Mouse (Mus musculus) forebrain, embryonic 11.5 days (tissue): ENCODE measurements around the gene Zdhhc3. TPM values are rescaled to one million over a fixed set of nuclear protein-coding genes. Genes with fewer than 3 reads are reported as not detected.

Experiments used
- ATAC-seq: fragments of 200-750 bp; cut with Nextera tagmentation; replicated peaks from 2 replicates; pipeline ENCODE4 v1.8.0; 2017; ENCODE audit warnings: moderate TSS enrichment; ENCODE audit not compliant: low FRiP score
- DNase-seq: peaks from one replicate; pipeline ENCODE4 v3.0.0-alpha.2; 2017; ENCODE audit warnings: low spot score
- H3K27ac ChIP-seq: fragments of 300-500 bp; sonication (generic); 2 replicates; pipeline ENCODE4 v1.5.1; 2014; ENCODE audit warnings: low read depth, low read length
- H3K27me3 ChIP-seq: fragments of 300-500 bp; sonication (generic); 2 replicates; pipeline ENCODE4 v1.6.1; 2014; ENCODE audit warnings: mild to moderate bottlenecking, low read length, mixed read lengths; ENCODE audit not compliant: control insufficient read depth, insufficient read depth
- H3K36me3 ChIP-seq: fragments of 300-500 bp; sonication (generic); 2 replicates; pipeline ENCODE4 v1.6.1; 2014; ENCODE audit warnings: mild to moderate bottlenecking, low read length, moderate library complexity, mixed read lengths; ENCODE audit not compliant: control insufficient read depth, insufficient read depth
- H3K4me1 ChIP-seq: fragments of 300-500 bp; sonication (generic); replicated peaks from 2 replicates; pipeline ENCODE4 v1.6.1; 2014; ENCODE audit warnings: low read length, mixed read lengths; ENCODE audit not compliant: control insufficient read depth, insufficient read depth
- H3K4me2 ChIP-seq: fragments of 300-500 bp; sonication (generic); 2 replicates; pipeline ENCODE4 v1.6.1; 2014; ENCODE audit warnings: low read depth, mild to moderate bottlenecking, low read length, moderate library complexity, mixed read lengths; ENCODE audit not compliant: severe bottlenecking
- H3K4me3 ChIP-seq: fragments of 300-500 bp; sonication (generic); 2 replicates; pipeline ENCODE4 v1.5.1; 2014; ENCODE audit warnings: low read depth, low read length
- H3K9ac ChIP-seq: fragments of 300-500 bp; sonication (generic); 2 replicates; pipeline ENCODE4 v1.6.1; 2014; ENCODE audit warnings: low read length
- H3K9me3 ChIP-seq: fragments of 300-500 bp; sonication (generic); 2 replicates; pipeline ENCODE4 v1.6.1; 2016; ENCODE audit warnings: low read length, mixed read lengths; ENCODE audit not compliant: control insufficient read depth
- WGBS: fragments of 180-500 bp; shearing (Covaris S2); extraction: QIAGEN DNeasy Blood & Tissue Kit; methylation state at CpG from one replicate; pipeline ENCODE4 v1.1.7; 2014; 5-methylcytosine and 5-hydroxymethylcytosine counted together
- polyA plus RNA-seq: library from polyadenylated mRNA; unstranded; fragments of >200 nt; fragmentation: Nextera tagmentation; extraction: Ambion mirVana; gene quantifications from 2 replicates; pipeline ENCODE4 v1.2.1, GENCODE M21; 2014

Gene Zdhhc3
- polyA plus RNA-seq, 1 experiment from 2014 or later = 69.2 TPM

DNA sequence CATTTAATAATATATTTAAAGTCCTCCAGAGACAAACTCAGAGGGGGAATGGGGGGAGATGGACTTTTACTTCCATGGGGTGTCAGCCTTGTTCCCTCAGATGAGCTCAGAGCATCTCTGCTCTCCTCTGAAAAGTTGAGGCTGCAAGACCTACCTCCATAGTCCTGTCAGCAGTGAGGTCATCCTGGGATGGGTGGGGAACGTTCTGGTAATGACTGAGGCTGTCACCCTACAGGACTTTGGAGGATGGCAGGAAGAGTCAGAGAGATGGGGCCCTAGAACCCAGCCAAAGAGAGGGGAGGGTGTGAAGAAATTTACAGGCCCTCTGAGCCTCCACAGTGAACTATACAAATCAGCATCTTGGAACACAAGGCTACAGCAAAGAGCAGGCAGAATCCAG, 38.6 kb upstream of the Zdhhc3 start:
- no peaks in the 10 kb centered on the region for H3K36me3 ChIP-seq
- no peak for DNase-seq

DNA sequence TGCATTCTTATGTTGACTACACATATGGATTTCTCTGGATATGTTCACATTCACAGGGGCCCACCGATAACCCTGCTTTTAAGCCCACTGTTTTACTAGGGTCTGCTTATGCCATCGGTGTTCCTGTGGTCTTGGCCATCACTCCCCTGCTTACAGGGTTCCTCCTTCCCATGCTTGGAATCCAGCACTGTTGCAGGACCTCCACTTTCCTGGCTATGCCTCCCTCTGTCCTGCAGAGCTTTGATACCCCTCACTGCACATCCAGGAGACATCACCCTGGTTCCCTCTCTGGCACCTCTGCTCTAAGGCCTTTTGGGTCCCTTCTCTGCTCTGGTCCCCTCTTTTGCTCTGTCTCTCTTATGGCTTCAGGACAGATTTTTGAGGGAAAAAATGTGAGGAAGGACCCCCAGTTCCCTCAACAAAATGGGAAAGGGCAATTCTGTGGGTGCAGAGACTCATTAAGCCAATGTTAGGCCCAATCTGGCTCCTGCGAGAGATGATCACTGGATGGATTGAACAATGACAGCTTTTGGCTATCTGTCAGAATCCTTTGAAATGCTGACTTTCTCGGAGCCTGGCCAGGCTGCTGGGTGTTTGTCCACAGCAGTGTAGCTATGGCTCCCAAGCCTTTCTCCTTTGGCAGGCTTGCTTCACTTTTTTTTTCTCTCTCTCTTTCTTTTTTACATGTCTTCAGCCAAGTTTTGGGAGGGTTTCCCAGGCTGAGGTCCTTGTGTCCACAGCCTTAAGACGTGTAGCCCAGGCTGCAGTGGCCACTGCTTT, 37.4 kb upstream of the Zdhhc3 start, which contains the start of gene Clec3b:
Gene Clec3b (plus strand): TSS at position 706 of the 780 bp plus-strand sequence.
- Histone ChIP-seq H3K36me3 (no peaks in the 10 kb centered on the region), H3K9me3 (no peaks in the 10 kb centered on the region), H3K27ac (no peak within 1 kb of the TSS), H3K27me3 (no peaks in the 10 kb centered on the region), H3K4me2 (no peak within 1 kb of the TSS), H3K4me1 (no peaks in the 10 kb centered on the region), H3K4me3 (no peak within 1 kb of the TSS), H3K9ac (no peak within 1 kb of the TSS)
- DNase-seq (no peak), ATAC-seq (no peak)
- 86% methylated on average over 5 of the region's 5 CpGs for WGBS

More for the DNA sequence above, 38.6 kb upstream of the Zdhhc3 start:
- Histone ChIP-seq H3K4me1 (no peaks in the 10 kb centered on the region), H3K27me3 (no peaks in the 10 kb centered on the region), H3K9me3 (no peaks in the 10 kb centered on the region), H3K4me2 (no peak overlapping the region), H3K27ac (no peak overlapping the region), H3K9ac (no peak overlapping the region), H3K4me3 (no peak overlapping the region)
- WGBS = 68% methylated on average over 1 of the region's 1 CpGs
- ATAC-seq = no peak

DNA sequence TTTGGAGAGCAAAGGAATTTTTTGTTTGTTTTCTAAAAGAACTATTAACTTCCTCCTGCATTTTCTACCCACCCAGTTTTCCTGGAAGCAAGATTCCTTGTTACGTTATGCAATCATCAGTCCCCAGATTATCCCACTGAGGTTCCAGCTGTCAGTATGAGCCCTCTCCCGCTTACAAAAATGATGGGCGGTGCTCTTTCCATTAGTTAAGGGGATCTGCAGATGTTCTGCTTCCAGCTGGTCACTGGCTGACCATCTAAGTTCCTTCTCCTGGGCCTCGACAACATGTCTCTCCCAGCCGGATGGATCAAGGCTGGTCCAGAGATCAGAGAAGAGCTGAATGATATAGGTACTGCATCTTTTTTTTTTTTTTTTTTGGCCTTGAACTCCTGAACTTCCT, 35.4 kb upstream of the Zdhhc3 start:
- WGBS = 85% methylated on average over 5 of the region's 5 CpGs
- ATAC-seq = no peak

DNA sequence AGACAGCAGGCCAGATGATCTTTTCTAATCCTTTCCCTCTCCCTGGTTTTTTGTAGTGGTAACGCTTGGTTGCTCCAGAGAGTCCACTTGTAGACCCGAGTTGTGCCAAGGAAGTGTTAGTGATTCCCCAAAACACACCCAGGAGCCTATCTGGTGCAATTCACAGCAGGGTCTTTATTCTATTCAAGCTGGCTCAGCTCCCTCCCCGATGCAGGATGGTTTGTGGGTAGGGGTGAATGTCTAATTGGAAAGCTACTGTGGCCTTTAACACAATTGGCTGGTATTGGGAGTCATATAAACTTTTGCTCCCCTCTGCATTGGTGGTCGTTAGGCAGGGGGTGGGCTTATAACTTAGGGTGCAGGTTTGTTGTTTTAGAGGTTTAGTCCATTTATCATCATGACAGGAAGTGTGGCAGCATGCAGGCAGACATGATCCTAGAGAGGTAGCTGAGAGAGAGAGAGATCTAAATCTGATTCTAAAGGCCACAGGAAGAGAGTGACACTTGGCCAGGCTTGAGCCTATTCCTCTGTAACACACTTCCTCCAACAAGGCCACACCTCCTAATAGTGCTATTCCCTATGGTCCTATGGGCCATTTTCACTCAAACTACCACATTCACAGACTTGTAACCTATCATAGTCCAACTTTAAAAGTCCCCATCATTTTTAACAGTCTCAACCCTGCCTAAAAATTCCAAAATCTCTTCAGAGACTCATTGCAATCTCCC, 27.0 kb upstream of the Zdhhc3 start:
- no peak overlapping the region for H3K4me3 ChIP-seq
- DNase-seq (no peak), ATAC-seq (no peak)
- H3K9me3 ChIP-seq = peaks cover 2% of the 10 kb centered on the region; the same call in 1 of the 2 replicates
- no peak overlapping the region for H3K4me2 ChIP-seq
- no peak overlapping the region for H3K9ac ChIP-seq
- H3K36me3 ChIP-seq = peaks cover 5% of the 10 kb centered on the region; the same call in 1 of the 2 replicates
- no peaks in the 10 kb centered on the region for H3K4me1 ChIP-seq
- H3K27ac ChIP-seq = no peak overlapping the region
- 92% methylated on average over 4 of the region's 4 CpGs for WGBS
- H3K27me3 ChIP-seq = no peaks in the 10 kb centered on the region

More for the DNA sequence above, 35.4 kb upstream of the Zdhhc3 start:
- Histone ChIP-seq H3K36me3 (no peaks in the 10 kb centered on the region; the same call in 1 of the 2 replicates), H3K4me2 (no peak overlapping the region), H3K4me3 (no peak overlapping the region), H3K27me3 (no peaks in the 10 kb centered on the region), H3K27ac (no peak overlapping the region), H3K4me1 (no peaks in the 10 kb centered on the region), H3K9me3 (peaks cover 2% of the 10 kb centered on the region; the same call in 1 of the 2 replicates), H3K9ac (no peak overlapping the region)
- DNase-seq = no peak

DNA sequence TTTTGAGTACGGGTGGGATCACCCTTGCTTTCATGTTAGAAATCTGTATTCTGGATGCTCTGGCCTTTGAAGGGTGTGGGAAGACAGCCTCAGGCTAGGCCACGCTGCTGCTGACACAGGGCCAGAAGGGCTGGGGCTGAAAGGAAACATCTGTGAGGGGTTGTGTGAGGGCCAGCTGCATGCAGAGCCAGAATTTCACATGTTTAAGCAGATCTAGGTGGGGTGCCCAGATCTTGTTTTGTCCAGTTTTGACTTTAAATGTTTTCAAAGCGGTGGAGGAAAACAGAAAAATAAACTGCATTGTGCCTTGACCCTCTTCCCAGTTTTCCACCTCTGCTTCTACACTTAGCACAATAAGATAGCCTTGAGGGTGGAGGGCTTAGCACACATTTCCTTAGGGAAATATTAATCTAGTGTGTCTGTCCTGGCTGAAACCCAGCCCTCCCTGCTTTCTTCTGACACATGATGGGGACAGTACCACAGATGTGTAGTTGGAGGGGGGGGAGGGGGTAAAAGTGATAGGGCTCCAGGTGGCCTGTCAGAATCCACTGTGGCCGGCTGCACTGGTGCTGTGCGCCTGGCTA, 26.0 kb upstream of the Zdhhc3 start:
- WGBS = 86% methylated on average over 5 of the region's 5 CpGs
- H3K36me3 ChIP-seq = peaks cover 7% of the 10 kb centered on the region; the same call in 1 of the 2 replicates
- peaks cover 2% of the 10 kb centered on the region; the same call in 1 of the 2 replicates for H3K9me3 ChIP-seq
- ATAC-seq (no peak), DNase-seq (no peak)
- H3K9ac ChIP-seq = no peak overlapping the region
- no peak overlapping the region for H3K4me3 ChIP-seq
- H3K4me1 ChIP-seq = no peaks in the 10 kb centered on the region
- H3K27me3 ChIP-seq = no peaks in the 10 kb centered on the region
- no peak overlapping the region for H3K4me2 ChIP-seq
- H3K27ac ChIP-seq = no peak overlapping the region

DNA sequence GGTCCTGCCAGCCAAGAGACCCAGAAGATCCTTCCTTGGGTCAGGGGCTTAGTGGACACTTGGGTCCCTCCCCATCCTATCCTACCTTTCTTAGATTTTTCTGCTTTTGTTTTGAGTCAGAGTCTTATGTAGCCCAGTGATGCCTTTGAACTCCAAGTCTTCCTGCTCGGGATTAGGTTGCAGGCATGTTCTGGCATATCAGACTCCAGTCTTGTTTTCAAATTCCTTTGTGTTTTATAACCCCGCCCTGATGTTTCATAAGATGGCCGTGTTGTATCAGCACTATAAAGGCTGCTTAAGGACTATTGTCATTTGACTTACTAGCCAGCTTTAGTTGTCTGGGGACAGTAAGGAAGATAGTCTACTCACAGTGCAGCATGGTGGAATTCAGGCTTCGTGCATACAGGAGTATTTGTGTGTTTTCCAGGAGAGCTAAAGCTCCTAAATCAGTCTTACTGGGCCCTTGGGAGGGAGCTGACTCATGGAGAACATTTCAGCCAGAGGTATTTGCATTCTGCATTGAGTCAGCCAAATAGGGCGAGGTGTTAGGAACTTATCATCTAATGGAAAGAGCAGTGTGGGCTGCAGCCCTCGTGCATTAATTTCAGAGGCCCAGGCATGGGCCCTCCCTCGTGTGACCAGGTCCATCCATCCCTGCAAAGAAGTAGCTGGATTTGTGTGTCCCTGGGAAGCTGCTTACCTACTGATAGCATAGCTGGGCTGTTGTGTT, 24.1 kb upstream of the Zdhhc3 start:
- DNase-seq (no peak), ATAC-seq (no peak)
- Histone ChIP-seq H3K4me1 (no peaks in the 10 kb centered on the region), H3K9ac (no peak overlapping the region), H3K4me3 (no peak overlapping the region), H3K27me3 (no peaks in the 10 kb centered on the region), H3K4me2 (no peak overlapping the region), H3K9me3 (no peaks in the 10 kb centered on the region), H3K36me3 (peaks cover 11% of the 10 kb centered on the region; the same call in 1 of the 2 replicates), H3K27ac (no peak overlapping the region)
- 89% methylated on average over 7 of the region's 7 CpGs for WGBS

DNA sequence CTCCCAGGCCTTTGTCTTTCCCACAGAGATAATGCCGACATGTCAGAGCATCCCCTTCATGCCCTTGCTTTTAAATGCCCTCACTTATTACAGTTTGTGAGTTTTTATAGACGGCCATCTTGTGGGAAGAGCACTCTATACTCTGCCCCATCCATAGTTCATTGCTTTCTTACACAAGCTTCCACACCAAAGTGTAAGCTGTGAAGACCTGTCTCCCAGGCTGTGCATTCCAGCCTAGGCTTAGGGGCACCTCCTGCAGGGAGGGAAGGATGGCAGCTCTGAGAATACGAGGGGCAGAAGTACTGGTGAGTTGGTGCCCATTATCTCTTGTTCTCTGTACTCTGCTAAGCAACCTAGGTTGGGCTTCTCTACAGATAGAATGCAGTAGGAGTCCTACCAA, 20.0 kb upstream of the Zdhhc3 start:
- Histone ChIP-seq H3K4me3 (no peak overlapping the region), H3K9ac (no peak overlapping the region), H3K4me1 (no peaks in the 10 kb centered on the region), H3K9me3 (no peaks in the 10 kb centered on the region), H3K27me3 (no peaks in the 10 kb centered on the region), H3K4me2 (no peak overlapping the region), H3K27ac (no peak overlapping the region), H3K36me3 (peaks cover 16% of the 10 kb centered on the region; the same call in 1 of the 2 replicates)
- WGBS = 93% methylated on average over 3 of the region's 3 CpGs
- ATAC-seq (no peak), DNase-seq (no peak)

DNA sequence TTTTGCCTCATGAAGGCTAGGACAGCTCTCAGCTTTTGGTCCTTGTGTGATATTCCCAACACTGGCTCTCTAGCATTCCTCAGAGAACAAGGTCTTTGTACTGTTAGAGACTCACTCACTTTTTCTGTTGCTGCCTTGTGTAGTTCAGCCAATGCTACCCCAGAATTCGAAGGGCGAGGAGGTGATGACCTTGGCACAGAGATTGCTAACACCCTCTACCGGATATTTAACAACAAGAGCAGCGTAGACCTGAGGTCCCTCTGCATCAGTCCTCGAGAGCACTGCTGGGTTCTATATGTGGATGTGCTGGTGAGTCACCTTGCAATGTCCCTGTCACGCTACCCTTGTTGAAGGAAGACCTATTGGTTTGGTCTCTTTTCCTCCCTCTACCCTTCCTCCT, 14.7 kb upstream of the Zdhhc3 start:
- Histone ChIP-seq H3K9ac (no peak overlapping the region), H3K36me3 (peaks cover 5% of the 10 kb centered on the region; the same call in 1 of the 2 replicates)
- WGBS = 95% methylated on average over 6 of the region's 6 CpGs

More for the DNA sequence above, 14.7 kb upstream of the Zdhhc3 start:
- Histone ChIP-seq H3K9me3 (no peaks in the 10 kb centered on the region), H3K27me3 (no peaks in the 10 kb centered on the region), H3K4me3 (no peak overlapping the region), H3K4me1 (no peaks in the 10 kb centered on the region), H3K27ac (no peak overlapping the region), H3K4me2 (no peak overlapping the region)
- no peak for ATAC-seq
- DNase-seq = no peak
